Mouse (Mus musculus) lung, embryonic 14.5 days (tissue): ENCODE data around the gene Phactr3. TPM values are rescaled to one million over a fixed set of nuclear protein-coding genes. Genes with fewer than 3 reads are reported as not detected.

Experiments
- ATAC-seq: fragments of 200-750 bp; cut with Nextera tagmentation; 2 replicates; pipeline ENCODE4 v1.8.0; 2017; ENCODE audit warnings: mild to moderate bottlenecking, moderate TSS enrichment, moderate library complexity; ENCODE audit not compliant: insufficient read depth
- DNase-seq: peaks from one replicate; pipeline ENCODE4 v3.0.0-alpha.2; 2015
- H3K27ac ChIP-seq: fragments of 300-500 bp; sonication (generic); 2 replicates; pipeline ENCODE4 v1.5.1; 2014; ENCODE audit warnings: low read depth, mild to moderate bottlenecking, moderate library complexity
- H3K27me3 ChIP-seq: fragments of 300-500 bp; sonication (generic); 2 replicates; pipeline ENCODE4 v1.6.1; 2014; ENCODE audit warnings: low read length, control low read depth; ENCODE audit not compliant: insufficient read depth
- H3K36me3 ChIP-seq: fragments of 300-500 bp; sonication (generic); 2 replicates; pipeline ENCODE4 v1.6.1; 2014; ENCODE audit warnings: control low read depth; ENCODE audit not compliant: insufficient read depth
- H3K4me1 ChIP-seq: fragments of 300-500 bp; sonication (generic); 2 replicates; pipeline ENCODE4 v1.6.1; 2014; ENCODE audit warnings: antibody characterized with exemption, control low read depth; ENCODE audit not compliant: insufficient read depth
- H3K4me2 ChIP-seq: fragments of 300-500 bp; sonication (generic); 2 replicates; pipeline ENCODE4 v1.6.1; 2014; ENCODE audit warnings: mild to moderate bottlenecking
- H3K4me3 ChIP-seq: fragments of 300-500 bp; sonication (generic); 2 replicates; pipeline ENCODE4 v1.5.1; 2014; ENCODE audit warnings: low read depth, low read length
- H3K9ac ChIP-seq: fragments of 300-500 bp; sonication (generic); 2 replicates; pipeline ENCODE4 v1.6.1; 2014
- H3K9me3 ChIP-seq: fragments of 300-500 bp; sonication (generic); 2 replicates; pipeline ENCODE4 v1.6.1; 2016; ENCODE audit warnings: low read depth, low read length, control low read depth
- CTCF ChIP-seq: IDR thresholded peaks from 2 replicates; pipeline ENCODE4 v1.5.1; 2016; ENCODE audit warnings: antibody characterized with exemption, low read depth
- WGBS: fragments of 180-500 bp; shearing (Covaris S2); extraction: QIAGEN DNeasy Blood & Tissue Kit; methylation state at CpG from one replicate; pipeline ENCODE4 v1.1.7; 2014; 5-methylcytosine and 5-hydroxymethylcytosine counted together
- polyA plus RNA-seq: library from polyadenylated mRNA; unstranded; fragments of >200 nt; fragmentation: Nextera tagmentation; extraction: Ambion mirVana; gene quantifications from 2 replicates; pipeline ENCODE4 v1.2.1, GENCODE M21; 2014

Gene Phactr3
- polyA plus RNA-seq, 1 experiment from 2014 or later, result 0.33 TPM

DNA sequence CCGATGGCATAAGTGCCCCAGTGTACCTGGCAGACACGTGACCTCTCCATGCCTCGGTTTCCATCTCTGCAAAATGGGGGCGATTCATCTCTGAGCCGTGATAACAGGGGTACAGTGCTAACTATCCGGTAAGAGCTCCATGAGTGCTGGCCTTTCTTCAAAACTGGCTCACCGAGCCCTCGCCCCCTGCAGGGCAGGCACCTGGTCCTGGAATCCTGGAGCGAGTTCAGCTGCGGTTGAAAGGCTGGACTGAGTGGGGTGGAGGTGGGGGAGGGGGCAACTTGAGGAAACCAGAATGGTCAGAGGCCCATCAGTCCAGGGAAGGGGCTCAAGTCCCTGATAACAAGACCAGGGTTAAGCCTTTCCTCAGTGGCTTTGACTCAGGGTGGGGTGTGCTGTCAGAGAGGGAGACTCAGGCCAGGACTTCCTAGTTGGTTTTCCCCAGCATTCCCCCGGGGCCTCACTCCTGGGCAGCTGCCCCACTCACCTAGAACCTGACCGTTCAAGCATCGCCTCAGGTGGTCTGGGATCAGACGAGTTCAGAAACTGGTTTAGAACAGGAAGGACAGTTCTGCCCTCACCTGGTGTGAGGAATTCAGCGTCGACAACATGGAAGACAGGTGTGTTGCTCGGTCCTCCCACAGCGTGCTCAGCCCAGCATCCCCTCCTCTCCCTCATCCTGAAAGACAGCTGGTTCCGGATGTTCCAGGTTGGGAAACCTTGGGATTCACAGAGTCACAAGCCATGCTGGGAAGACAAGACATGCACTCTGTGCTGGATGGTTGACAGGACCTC is 983 bp downstream of the Phactr3 start:
- 15% methylated on average over 19 of the region's 19 CpGs for WGBS
- Histone ChIP-seq H3K4me2 (peak overlapping the region; percentile 76), H3K4me1 (peaks cover 7% of the 10 kb centered on the region; the same call in 1 of the 2 replicates), H3K27ac (no peak overlapping the region), H3K9me3 (no peaks in the 10 kb centered on the region), H3K9ac (no peak overlapping the region), H3K36me3 (no peaks in the 10 kb centered on the region), H3K4me3 (peak overlapping the region; percentile 37), H3K27me3 (peaks cover 18% of the 10 kb centered on the region)
- no peak for DNase-seq
- 0 out of 2 replicates have a peak, but pooled peaks have one; percentile 2 for TF ChIP-seq CTCF
- 0 out of 2 replicates have a peak, but pooled peaks have one; percentile 5 for ATAC-seq

DNA sequence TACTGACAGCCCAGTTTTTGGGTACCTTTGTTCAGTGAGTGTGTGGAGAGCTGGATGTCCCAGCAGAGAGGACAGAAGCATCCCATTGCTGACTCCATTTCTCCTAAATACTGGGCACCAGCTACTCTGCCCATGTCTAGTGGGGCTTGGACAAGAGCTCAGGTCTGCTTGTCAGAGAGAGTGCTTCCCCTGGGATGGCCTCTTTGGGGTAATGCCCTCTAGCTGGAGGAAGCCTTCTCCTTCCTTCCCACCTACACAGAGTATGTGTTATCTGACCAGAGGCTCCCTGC is 1.5 kb downstream of the Phactr3 start:
- Histone ChIP-seq H3K4me2 (no peak overlapping the region), H3K9ac (no peak overlapping the region), H3K9me3 (no peaks in the 10 kb centered on the region), H3K4me1 (peaks cover 7% of the 10 kb centered on the region; the same call in 1 of the 2 replicates), H3K4me3 (no peak overlapping the region), H3K36me3 (no peaks in the 10 kb centered on the region), H3K27ac (no peak overlapping the region), H3K27me3 (peaks cover 18% of the 10 kb centered on the region)
- ATAC-seq, result no peak
- TF ChIP-seq CTCF, result no peak
- DNase-seq, result no peak

DNA sequence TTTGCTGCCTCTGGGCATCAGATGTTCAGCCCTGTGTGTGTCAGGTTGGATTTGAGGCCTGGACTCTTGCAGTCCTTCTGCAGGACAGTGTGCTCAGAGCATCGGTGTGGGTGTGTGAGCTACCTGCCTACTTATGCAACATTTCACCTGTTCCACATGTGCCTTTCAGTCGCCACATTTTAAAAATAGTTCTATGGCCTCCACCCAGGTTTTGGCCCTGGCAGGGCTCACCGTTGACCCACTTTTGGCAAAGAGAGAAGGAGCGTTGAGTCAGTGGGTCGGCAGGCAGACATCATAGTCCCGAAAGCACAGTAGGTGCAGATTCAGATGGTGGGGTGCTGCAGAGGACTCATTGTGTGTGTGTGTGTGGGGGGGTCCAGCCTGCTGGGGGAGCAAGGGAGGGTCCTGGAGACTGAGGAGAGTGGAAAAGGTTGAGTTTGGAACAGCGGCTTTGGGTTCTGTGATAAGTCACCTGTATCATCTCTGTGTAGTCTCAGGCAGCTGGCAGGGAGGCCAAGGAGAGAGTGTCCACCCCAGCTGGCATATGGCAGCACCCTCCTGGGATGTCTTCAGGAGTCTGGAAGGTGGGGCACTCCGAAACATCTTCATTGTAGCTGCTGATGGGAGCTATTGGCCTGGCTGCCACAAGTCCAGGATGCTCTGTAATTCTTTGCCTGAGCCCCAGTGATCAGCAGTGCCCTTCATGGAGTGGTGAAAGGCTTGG is 2.0 kb downstream of the Phactr3 start:
- Histone ChIP-seq H3K9ac (no peak overlapping the region), H3K4me1 (peaks cover 7% of the 10 kb centered on the region; the same call in 1 of the 2 replicates), H3K27me3 (peaks cover 18% of the 10 kb centered on the region), H3K4me2 (no peak overlapping the region), H3K9me3 (no peaks in the 10 kb centered on the region), H3K27ac (no peak overlapping the region), H3K36me3 (no peaks in the 10 kb centered on the region), H3K4me3 (no peak overlapping the region)
- no peak for ATAC-seq
- no peak for TF ChIP-seq CTCF
- no peak for DNase-seq
- WGBS, result 82% methylated on average over 8 of the region's 8 CpGs

DNA sequence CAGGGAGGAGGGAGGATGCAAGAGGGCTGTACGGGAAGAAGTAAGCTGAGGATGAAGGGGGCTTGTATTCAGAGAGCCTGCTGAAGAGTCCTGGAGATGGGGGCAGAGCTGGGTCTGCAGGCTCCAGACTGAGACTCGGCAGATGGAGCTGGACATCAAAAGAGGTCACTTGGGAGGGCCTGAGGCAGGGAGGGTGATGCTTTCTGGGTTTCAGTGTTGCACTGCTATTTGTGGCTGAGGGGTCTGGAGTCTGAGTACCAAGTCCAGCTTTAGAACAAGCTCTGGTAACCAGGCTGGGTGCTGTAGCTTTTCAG is 2.6 kb downstream of the Phactr3 start:
- Histone ChIP-seq H3K4me1 (peaks cover 7% of the 10 kb centered on the region; the same call in 1 of the 2 replicates), H3K4me2 (no peak overlapping the region), H3K9ac (no peak overlapping the region), H3K36me3 (no peaks in the 10 kb centered on the region), H3K4me3 (no peak overlapping the region), H3K9me3 (no peaks in the 10 kb centered on the region), H3K27ac (no peak overlapping the region), H3K27me3 (peaks cover 18% of the 10 kb centered on the region)
- no peak for DNase-seq
- WGBS, result 41% methylated on average over 2 of the region's 2 CpGs
- no peak for TF ChIP-seq CTCF
- ATAC-seq, result no peak

DNA sequence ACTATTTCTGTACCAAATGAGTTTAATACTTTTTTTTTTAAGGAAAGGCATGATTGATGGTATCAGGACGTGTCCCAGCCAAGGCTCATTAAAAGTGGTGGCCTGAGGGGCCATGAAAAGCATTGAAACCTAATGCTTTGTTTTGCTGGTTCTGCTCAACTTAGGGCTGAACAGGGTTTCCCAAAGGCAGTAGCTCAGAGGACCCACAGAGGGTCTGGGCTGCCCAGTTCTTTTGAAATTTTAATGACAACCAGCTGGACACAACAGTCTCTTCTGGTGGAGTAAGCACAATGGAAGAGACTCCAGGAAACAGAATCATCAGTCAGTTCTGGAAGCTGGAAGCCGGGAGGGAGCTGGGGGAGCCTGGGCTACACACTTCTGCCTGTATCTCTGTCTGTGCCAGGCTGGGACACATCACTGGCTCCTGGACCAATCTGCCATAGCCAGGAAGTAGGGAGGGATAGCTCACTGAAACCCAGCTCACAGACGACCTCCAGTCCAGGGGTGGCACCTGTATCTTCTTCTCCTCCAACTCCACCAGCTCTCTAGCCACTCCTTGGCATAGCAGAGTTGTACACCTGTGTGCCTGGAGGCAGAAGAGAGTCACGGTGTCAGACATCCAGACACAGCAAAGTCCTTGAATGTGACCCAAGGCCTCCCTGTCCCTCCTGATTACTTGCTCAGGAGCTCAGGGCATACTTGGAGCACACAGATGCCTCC is 3.3 kb downstream of the Phactr3 start:
- H3K4me2 ChIP-seq, result no peak overlapping the region
- H3K9me3 ChIP-seq, result no peaks in the 10 kb centered on the region
- no peaks in the 10 kb centered on the region for H3K36me3 ChIP-seq
- no peak for TF ChIP-seq CTCF
- H3K9ac ChIP-seq, result no peak overlapping the region
- DNase-seq, result no peak
- WGBS, result 34% methylated on average over 4 of the region's 4 CpGs
- peaks cover 18% of the 10 kb centered on the region for H3K27me3 ChIP-seq
- peaks cover 7% of the 10 kb centered on the region; the same call in 1 of the 2 replicates for H3K4me1 ChIP-seq
- no peak overlapping the region for H3K27ac ChIP-seq
- no peak overlapping the region for H3K4me3 ChIP-seq
- ATAC-seq, result no peak

DNA sequence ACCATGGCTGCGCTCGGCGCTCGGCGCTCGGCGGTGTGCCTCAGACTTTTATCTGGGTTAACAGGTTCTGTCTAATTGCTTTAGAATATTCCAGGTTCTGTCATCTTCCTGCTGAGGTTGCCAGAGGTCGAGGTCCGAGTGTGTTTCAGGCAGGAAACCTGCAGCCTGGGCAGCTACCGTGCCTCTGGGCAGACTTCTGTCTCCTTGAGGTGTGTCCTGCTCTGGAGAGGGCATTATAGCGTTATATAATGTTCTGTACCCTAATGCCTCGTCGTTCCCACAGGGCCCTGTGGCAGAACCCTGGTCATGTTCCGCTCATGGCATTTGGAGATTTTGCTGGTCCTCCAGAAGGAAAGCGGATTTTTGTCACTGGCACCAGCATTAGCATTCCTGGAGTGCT is 4.7 kb downstream of the Phactr3 start:
- Histone ChIP-seq H3K4me3 (no peak overlapping the region), H3K9ac (no peak overlapping the region), H3K4me1 (peaks cover 7% of the 10 kb centered on the region; the same call in 1 of the 2 replicates), H3K36me3 (no peaks in the 10 kb centered on the region), H3K9me3 (no peaks in the 10 kb centered on the region), H3K27me3 (peaks cover 14% of the 10 kb centered on the region), H3K4me2 (no peak overlapping the region), H3K27ac (no peak overlapping the region)
- 72% methylated on average over 15 of the region's 15 CpGs for WGBS
- TF ChIP-seq CTCF, result no peak
- DNase-seq (no peak), ATAC-seq (no peak)

DNA sequence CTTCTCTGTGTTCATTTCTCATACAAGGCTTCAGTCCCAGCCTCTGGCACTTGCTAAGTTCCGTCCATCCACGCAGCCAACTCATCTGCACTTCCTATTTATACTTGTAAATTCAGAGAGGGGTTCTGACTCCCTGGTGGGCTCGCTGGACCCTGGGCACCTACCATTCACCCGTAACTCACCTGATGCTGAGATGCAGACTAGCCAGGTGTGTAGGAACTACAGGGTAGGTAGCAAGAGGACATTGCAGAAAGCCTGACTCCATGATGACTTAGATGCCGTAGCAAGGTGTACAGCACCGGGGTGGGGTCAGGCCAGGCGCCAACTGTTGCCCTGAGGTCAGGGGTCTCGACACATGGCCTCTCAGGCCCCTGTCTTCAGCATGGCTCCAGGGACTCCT is 6.7 kb downstream of the Phactr3 start:
- H3K36me3 ChIP-seq, result no peaks in the 10 kb centered on the region
- H3K27ac ChIP-seq, result no peak overlapping the region
- no peak overlapping the region for H3K4me3 ChIP-seq
- no peak overlapping the region for H3K9ac ChIP-seq
- H3K4me1 ChIP-seq, result no peaks in the 10 kb centered on the region
- H3K27me3 ChIP-seq, result no peaks in the 10 kb centered on the region
- TF ChIP-seq CTCF, result no peak
- no peaks in the 10 kb centered on the region for H3K9me3 ChIP-seq
- no peak for ATAC-seq
- no peak overlapping the region for H3K4me2 ChIP-seq
- 75% methylated on average over 8 of the region's 8 CpGs for WGBS
- DNase-seq, result no peak
